Mouse (Mus musculus) forebrain, embryonic 10.5 days (tissue): ENCODE data around the gene Emilin1. TPM values are rescaled to one million over a fixed set of nuclear protein-coding genes. Genes with fewer than 3 reads are reported as not detected.
"Not testable (repeated sequence)": the region's sequence is repeated elsewhere in the genome, so short reads cannot be mapped to it uniquely, and the experiment has no call there.

Experiments used
- DNase-seq: peaks from one replicate; pipeline ENCODE4 v3.0.0-alpha.2; 2017; ENCODE audit warnings: low spot score; ENCODE audit errors: extremely low spot score
- H3K27ac ChIP-seq: fragments of 300-500 bp; sonication (generic); 2 replicates; pipeline ENCODE4 v1.5.1; 2016; ENCODE audit warnings: mild to moderate bottlenecking
- H3K27me3 ChIP-seq: fragments of 300-500 bp; sonication (generic); 2 replicates; pipeline ENCODE4 v1.6.1; 2016; ENCODE audit warnings: mild to moderate bottlenecking; ENCODE audit not compliant: poor library complexity, severe bottlenecking
- H3K36me3 ChIP-seq: fragments of 300-500 bp; sonication (generic); replicated peaks from 2 replicates; pipeline ENCODE4 v1.6.1; 2016; ENCODE audit warnings: mild to moderate bottlenecking, moderate library complexity
- H3K4me1 ChIP-seq: fragments of 300-500 bp; sonication (generic); 2 replicates; pipeline ENCODE4 v1.6.1; 2016
- H3K4me3 ChIP-seq: fragments of 300-500 bp; sonication (generic); 2 replicates; pipeline ENCODE4 v1.5.1; 2016; ENCODE audit warnings: mild to moderate bottlenecking, moderate library complexity
- H3K9me3 ChIP-seq: fragments of 300-500 bp; sonication (generic); 2 replicates; pipeline ENCODE4 v1.6.1; 2016; ENCODE audit warnings: mild to moderate bottlenecking, moderate library complexity
- WGBS: fragments of 180-500 bp; shearing (Covaris S2); methylation state at CpG from one replicate; pipeline ENCODE4 v1.1.7; 2016; 5-methylcytosine and 5-hydroxymethylcytosine counted together
- polyA plus RNA-seq: library from polyadenylated mRNA; unstranded; fragments of >200 nt; fragmentation: Nextera tagmentation; extraction: Ambion mirVana; gene quantifications from 2 replicates; pipeline ENCODE4 v1.2.1, GENCODE M21; 2016

Gene Emilin1
- polyA plus RNA-seq = 78.2 and 78.3 TPM in 2 replicates

DNA sequence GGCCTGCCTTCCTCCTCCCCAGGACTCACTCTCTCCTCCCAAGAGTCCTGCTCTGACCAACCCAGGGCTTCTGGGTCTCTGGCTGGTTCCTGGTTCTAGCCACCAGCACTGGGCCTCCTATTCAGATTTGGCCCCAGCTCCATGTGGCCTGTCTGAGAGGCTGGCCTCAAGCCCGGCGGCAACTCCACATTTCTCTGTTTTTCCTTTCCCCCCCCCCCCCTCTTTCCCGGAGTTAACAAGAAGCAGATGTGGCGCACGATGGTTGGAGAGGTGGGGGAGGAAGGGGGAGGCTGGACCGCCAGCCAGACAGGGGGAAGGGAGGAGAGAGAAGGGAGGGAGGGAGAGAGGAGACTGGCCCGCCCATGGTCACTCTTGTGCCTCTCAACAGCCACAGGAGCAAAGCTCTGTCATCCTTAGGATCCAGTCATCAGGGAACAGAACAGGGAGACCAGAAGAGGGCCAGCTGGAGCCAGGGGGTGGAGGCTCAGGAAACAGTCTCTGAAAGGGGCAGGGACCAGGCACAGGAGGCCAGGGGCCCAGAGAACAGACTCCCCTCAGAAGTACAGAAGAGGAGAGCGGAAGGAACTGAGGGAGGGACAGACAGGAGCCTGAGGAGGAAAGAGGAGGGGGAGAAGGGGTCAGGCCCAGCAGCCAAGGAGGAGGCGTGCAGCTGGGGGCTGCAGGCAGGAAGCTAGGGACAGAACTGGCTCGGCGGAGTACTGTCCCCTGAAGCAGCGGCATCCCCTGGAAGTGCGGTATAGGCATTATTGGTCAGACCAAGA is at the start of gene Emilin1:
TSS of gene Emilin1 (plus strand) at position 343 of the 782 bp plus-strand sequence.
- H3K36me3 ChIP-seq = peaks cover 15% of the 10 kb centered on the region
- peaks cover 15% of the 10 kb centered on the region for H3K27me3 ChIP-seq
- WGBS = 31% methylated on average over 13 of the region's 13 CpGs
- peak within 1 kb of the TSS; percentile 44 for H3K4me3 ChIP-seq
- H3K27ac ChIP-seq = peak within 1 kb of the TSS; percentile 87
- peaks cover 80% of the 10 kb centered on the region for H3K4me1 ChIP-seq
- DNase-seq = peak; percentile 57
- H3K9me3 ChIP-seq = no peaks in the 10 kb centered on the region

DNA sequence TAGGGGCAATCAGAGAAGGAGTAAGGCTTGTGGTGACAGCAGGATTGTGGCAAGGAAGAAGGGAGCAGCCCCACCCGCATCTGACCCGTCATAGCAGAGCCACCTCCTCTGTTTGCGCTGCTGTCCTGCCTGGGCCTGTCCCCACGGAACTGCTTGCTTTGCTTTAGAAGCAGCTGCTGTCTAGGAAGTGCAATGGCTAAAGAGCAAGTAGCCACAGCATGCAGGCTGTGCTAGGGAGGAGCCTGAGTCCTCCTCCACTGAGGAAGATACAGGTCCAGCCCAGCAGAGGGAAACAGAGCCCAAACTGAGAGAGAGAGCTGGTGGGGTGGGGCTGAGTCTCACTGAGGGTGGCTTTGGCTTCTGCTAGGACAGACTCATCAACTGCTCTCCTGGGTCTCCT is 49.4 kb upstream of the Emilin1 start:
- no peak overlapping the region for H3K27ac ChIP-seq
- DNase-seq = no peak
- 46% methylated on average over 4 of the region's 4 CpGs for WGBS

DNA sequence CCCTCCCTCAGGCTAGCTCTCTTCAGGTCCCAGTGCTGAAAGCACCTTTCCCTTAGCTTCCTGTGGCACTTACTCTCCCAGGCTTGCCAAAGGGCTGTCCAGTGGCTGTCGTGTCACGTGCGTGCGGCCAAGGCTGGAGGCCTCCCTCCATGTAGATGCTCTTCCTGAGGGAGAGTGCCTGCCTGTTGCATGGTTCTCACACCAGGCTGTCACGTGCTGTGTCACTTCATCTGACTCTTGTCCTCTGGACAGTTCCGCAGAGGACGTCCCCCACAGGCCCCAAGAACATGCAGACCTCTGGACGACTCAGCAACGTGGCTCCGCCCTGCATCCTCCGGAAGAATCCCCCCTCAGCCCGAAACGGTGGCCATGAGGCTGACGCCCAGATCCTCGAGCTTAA is 48.9 kb upstream of the Emilin1 start:
- 48% methylated on average over 15 of the region's 15 CpGs for WGBS
- DNase-seq = no peak
- Histone ChIP-seq H3K27me3 (peaks cover 6% of the 10 kb centered on the region; the same call in 1 of the 2 replicates), H3K9me3 (peaks cover 7% of the 10 kb centered on the region; the same call in 1 of the 2 replicates), H3K27ac (no peak overlapping the region), H3K4me1 (peaks cover 4% of the 10 kb centered on the region), H3K4me3 (no peak overlapping the region), H3K36me3 (peaks cover 39% of the 10 kb centered on the region)

More for the DNA sequence above, 49.4 kb upstream of the Emilin1 start:
- peaks cover 39% of the 10 kb centered on the region for H3K36me3 ChIP-seq
- H3K27me3 ChIP-seq = peaks cover 6% of the 10 kb centered on the region; the same call in 1 of the 2 replicates
- H3K9me3 ChIP-seq = peaks cover 7% of the 10 kb centered on the region; the same call in 1 of the 2 replicates
- H3K4me3 ChIP-seq = no peak overlapping the region
- H3K4me1 ChIP-seq = peaks cover under 1% of the 10 kb centered on the region

DNA sequence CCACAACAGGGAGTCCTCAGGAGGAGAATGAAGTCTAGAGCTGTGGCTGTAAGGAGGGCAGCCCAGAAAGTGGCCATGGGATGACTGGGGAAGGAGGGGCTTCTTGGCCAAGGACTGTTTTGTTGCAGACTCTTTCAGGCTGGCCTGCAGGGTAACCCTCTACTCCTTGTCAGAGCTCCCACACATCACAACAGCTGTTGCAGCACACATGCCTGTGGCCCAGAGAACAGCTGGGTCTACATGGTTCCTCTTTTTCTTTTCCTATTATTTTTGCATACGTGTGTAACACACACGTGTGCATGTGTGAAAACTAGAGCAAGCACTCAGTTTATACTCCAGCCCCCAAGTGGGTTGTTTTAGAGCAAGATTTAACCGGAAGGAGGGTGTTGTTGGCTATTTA is 46.3 kb upstream of the Emilin1 start:
- peaks cover 50% of the 10 kb centered on the region for H3K36me3 ChIP-seq
- 92% methylated on average over 3 of the region's 3 CpGs for WGBS
- H3K27me3 ChIP-seq = peaks cover 6% of the 10 kb centered on the region; the same call in 1 of the 2 replicates
- no peaks in the 10 kb centered on the region for H3K9me3 ChIP-seq
- DNase-seq = no peak
- no peak overlapping the region for H3K27ac ChIP-seq
- H3K4me1 ChIP-seq = peaks cover 21% of the 10 kb centered on the region
- no peak overlapping the region for H3K4me3 ChIP-seq

DNA sequence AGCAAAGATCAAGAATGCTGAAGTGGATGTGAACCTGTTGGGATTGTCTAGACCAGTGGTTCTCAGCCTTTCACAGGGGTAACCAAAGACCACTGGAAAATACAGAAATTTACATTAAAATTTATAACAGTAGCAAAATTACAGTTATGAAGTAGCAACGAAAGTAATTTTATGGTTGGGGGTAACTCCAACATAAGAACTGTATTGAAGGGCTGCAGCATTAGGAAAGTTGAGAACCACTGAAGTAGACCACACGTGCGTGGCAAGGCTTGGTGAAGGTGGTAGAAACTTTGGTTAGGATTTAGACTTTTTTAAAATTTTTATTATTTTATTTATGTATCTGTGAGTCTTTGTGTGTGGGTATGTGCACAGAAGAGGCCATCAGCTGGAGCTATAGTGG is 45.5 kb upstream of the Emilin1 start, which contains the start of gene Tmem214:
TSS of gene Tmem214 (plus strand) at position 301 of the 400 bp plus-strand sequence.
- Histone ChIP-seq H3K27me3 (peaks cover 6% of the 10 kb centered on the region; the same call in 1 of the 2 replicates), H3K4me1 (peaks cover 21% of the 10 kb centered on the region), H3K9me3 (no peaks in the 10 kb centered on the region), H3K4me3 (no peak within 1 kb of the TSS), H3K27ac (peak within 1 kb of the TSS; percentile 93), H3K36me3 (peaks cover 52% of the 10 kb centered on the region)
- no peak for DNase-seq
- 95% methylated on average over 3 of the region's 3 CpGs for WGBS

DNA sequence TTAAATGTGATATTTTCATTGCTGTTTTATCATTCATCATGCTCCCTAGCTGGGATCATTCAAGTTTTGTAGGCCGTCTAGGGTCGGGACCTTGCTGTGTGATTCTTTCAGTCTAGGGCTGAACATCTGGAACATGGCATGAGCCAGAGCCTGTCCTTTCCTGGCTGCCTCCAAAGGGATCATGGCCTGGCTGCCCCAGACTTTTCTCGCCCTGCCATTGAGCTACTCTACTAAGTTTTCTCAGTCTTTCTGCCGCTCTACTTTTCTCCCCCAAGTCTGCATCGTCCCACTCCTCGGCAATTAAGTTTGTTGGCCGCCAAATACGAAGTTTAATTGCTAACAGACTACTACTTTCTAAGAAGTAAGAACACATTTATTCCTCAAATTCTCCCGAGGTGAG is 44.2 kb upstream of the Emilin1 start:
- Histone ChIP-seq H3K27ac (peak overlapping the region; percentile 93), H3K4me3 (peak overlapping the region; percentile 90), H3K27me3 (no peaks in the 10 kb centered on the region), H3K4me1 (peaks cover 21% of the 10 kb centered on the region), H3K9me3 (no peaks in the 10 kb centered on the region), H3K36me3 (peaks cover 61% of the 10 kb centered on the region)
- DNase-seq = peak; percentile 32
- 23% methylated on average over 9 of the region's 9 CpGs for WGBS

DNA sequence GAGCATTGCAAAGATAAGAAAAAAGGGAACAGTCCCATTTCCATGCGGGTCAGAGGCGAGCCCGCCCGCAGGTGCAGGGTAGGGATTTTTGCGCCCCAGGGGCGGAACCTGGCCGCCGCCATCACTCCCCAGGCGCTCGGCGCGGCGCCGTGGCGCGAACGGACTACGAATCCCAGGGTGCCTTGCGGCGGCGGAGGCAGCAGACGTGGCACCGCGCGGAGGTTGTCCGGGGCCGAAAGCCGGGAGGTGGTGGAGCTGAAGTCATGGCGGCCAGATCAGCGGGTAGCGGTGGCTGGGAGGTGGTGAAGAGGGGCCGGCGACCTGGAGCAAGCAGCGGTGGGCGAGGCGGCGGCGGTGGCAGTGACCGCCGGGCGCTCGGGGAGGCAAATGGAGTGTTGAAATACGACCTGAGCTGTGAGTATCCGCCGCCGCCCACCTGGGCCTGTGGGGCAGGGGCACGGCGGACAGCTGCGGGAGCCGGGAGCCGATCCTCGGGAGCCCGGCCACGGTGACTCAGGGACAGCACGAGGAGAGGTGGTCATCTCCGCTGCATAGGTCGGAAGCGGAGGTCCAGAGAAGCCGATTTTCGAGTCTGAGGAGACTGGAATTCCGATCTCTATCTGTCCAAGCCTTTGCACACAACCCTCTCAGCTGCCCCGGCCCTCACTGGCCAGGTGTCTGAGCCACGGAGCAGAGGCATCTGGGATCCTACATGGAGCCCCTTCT is 43.6 kb upstream of the Emilin1 start:
- WGBS = under 1% methylated on average over 63 of the region's 63 CpGs
- peak overlapping the region; percentile 93 for H3K27ac ChIP-seq
- H3K27me3 ChIP-seq = no peaks in the 10 kb centered on the region
- H3K9me3 ChIP-seq = no peaks in the 10 kb centered on the region
- peaks cover 21% of the 10 kb centered on the region for H3K4me1 ChIP-seq
- peak; percentile 89 for DNase-seq
- peaks cover 61% of the 10 kb centered on the region for H3K36me3 ChIP-seq
- peak overlapping the region; percentile 90 for H3K4me3 ChIP-seq

DNA sequence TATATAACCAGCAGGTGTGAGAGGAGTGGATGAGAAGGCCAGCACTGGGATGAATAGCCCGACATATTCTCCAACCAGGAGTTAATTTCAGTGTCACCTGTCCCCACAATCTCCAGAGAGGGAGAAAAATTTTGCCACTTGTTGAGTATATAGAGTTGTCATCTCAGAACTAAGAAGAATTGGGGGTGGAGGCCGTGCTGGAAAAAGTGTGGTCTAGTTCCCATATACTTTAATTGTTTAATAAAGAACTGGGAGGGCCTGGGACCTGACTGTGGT is 43.1 kb upstream of the Emilin1 start:
- H3K27me3 ChIP-seq = no peaks in the 10 kb centered on the region
- peak overlapping the region; percentile 90 for H3K4me3 ChIP-seq
- H3K9me3 ChIP-seq = no peaks in the 10 kb centered on the region
- peak overlapping the region; percentile 93 for H3K27ac ChIP-seq
- H3K36me3 ChIP-seq = peaks cover 61% of the 10 kb centered on the region
- 30% methylated on average over 2 of the region's 2 CpGs for WGBS
- H3K4me1 ChIP-seq = peaks cover 21% of the 10 kb centered on the region
- DNase-seq = no peak

DNA sequence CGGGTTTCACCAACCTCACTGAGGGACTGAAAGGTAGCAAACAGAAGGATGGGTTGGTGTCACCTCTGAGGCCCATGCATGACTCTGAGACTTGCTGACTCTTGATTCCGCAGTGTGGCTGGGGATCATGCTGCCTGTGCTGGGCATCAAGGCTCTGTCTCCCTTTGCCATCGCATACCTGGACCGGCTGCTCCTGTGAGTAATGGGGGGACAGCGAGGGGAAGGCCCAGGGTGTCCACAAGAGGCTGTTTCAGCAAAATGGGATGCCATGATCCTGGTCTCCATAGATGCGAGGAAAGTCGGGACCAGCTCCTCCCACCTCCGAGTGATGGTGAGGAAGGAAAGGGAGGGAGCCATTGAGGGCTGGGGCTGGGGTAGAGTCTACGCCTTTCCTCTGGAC is 40.6 kb upstream of the Emilin1 start:
- Histone ChIP-seq H3K4me3 (no peak overlapping the region), H3K9me3 (no peaks in the 10 kb centered on the region), H3K36me3 (peaks cover 71% of the 10 kb centered on the region), H3K4me1 (peaks cover 21% of the 10 kb centered on the region), H3K27ac (no peak overlapping the region), H3K27me3 (no peaks in the 10 kb centered on the region)
- WGBS = 95% methylated on average over 9 of the region's 9 CpGs
- no peak for DNase-seq

DNA sequence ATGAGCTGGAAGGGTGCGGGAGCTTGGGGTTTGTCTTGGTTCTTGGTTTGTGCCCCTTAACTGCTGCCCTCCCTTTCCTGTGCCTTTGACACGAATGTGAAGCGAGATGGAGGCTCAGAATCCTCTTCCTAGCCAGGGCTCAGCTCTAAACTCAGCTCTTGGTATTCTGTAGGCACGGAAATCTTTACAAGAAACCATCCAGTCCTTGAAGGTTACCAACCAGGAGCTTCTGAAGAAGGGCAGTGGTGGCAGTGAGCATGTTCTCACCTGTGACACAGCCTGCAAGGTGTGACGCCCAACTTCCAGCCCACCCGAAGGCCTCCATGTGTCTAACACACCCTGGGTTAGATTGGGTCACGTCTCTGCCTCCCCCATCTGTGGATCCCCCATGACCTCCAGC is 38.8 kb upstream of the Emilin1 start:
- DNase-seq = no peak
- 91% methylated on average over 7 of the region's 7 CpGs for WGBS
- H3K4me3 ChIP-seq = no peak overlapping the region
- H3K27ac ChIP-seq = no peak overlapping the region
- peaks cover 83% of the 10 kb centered on the region for H3K36me3 ChIP-seq
- no peaks in the 10 kb centered on the region for H3K9me3 ChIP-seq
- H3K4me1 ChIP-seq = peaks cover 17% of the 10 kb centered on the region
- no peaks in the 10 kb centered on the region for H3K27me3 ChIP-seq

DNA sequence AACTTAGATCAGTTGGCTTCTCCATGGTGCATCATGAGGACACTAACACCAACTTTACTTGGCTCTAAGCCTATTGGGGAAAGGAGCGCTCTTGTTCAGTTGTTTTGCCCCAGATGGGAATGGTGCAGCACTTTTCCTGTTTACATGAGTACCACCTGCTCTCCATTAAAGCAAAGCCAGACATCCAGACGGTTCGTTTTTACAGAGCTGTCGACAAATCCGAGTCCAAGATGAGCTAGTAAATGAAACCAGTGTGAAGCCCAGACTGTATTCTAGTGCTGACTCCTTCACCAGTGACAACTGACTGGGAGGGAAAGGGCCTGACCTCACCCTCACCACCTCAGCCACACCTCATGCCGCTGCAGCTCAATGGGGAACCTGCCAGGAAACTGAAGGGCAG is 34.6 kb upstream of the Emilin1 start:
- H3K27me3 ChIP-seq = no peaks in the 10 kb centered on the region
- 56% methylated on average over 6 of the region's 6 CpGs for WGBS
- H3K36me3 ChIP-seq = peaks cover 52% of the 10 kb centered on the region
- H3K4me1 ChIP-seq = no peaks in the 10 kb centered on the region
- H3K4me3 ChIP-seq = no peak overlapping the region
- no peaks in the 10 kb centered on the region for H3K9me3 ChIP-seq
- H3K27ac ChIP-seq = no peak overlapping the region
- no peak for DNase-seq

DNA sequence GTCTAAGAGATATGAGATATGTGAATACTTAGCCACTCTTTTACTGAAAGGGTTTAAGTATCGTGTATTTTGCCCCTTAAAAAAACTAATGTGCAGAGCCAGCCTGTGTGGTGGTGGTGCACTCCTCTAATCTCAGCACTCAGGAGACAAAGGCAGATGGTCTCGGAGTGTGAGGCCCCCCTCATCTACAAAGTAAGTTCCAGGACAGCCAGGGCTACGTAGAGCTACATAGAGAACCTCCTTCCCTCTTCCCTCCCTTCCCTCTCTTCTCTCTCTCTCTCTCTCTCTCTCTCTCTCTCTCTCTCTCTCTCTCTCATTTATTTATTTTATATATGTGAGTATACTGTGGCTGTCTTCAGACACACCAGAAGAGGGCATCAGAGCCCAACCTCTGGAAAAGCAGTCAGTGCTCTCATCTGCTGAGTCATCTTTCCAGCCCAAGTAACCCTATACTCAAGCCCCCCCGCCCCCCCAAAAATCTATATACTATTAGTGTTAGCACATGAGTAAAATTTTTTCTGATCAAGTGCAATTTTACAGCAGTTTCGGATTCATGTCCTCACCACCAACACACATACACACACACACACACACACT is 33.8 kb upstream of the Emilin1 start:
- Histone ChIP-seq H3K4me3 (no peak overlapping the region), H3K9me3 (no peaks in the 10 kb centered on the region), H3K4me1 (no peaks in the 10 kb centered on the region), H3K36me3 (peaks cover 44% of the 10 kb centered on the region), H3K27ac (no peak overlapping the region), H3K27me3 (no peaks in the 10 kb centered on the region)
- WGBS = 84% methylated on average over 5 of the region's 5 CpGs
- no peak for DNase-seq

DNA sequence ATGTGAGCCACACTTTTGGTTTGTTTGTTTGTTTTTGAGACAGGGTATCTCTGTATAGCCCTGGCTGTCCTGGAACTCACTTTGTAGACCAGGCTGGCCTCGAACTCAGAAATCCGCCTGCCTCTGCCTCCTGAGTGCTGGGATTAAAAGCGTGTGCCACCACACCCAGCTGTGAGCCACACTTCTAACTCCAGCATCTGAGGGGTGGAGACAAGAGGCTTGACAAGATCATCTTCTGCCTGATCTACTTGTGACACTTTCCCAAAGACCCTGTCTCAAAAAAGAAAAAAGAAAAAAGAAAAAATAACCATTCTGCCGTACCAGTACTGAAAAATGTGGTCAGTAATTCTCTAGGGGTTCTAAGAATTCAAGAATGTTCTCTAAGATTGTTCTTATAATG is 31.4 kb upstream of the Emilin1 start:
- not testable (repeated sequence) for H3K27ac ChIP-seq, H3K9me3 ChIP-seq, DNase-seq, H3K4me3 ChIP-seq, H3K27me3 ChIP-seq
- Histone ChIP-seq H3K4me1 (peaks cover 11% of the 10 kb centered on the region), H3K36me3 (peaks cover 20% of the 10 kb centered on the region)
- WGBS = 90% methylated on average over 4 of the region's 4 CpGs
